Mouse (Mus musculus) lung, postnatal 0 days (tissue): ENCODE measurements around the gene Hps4.

Experiments used
- CTCF ChIP-seq: IDR thresholded peaks from 2 replicates; pipeline ENCODE4 v1.5.1; 2016; ENCODE audit warnings: antibody characterized with exemption, mild to moderate bottlenecking
- EP300 ChIP-seq: IDR thresholded peaks from 2 replicates; pipeline ENCODE4 v1.6.1; 2016; ENCODE audit warnings: antibody characterized with exemption, mild to moderate bottlenecking, control low read depth

GRCm38 (mm10) chr5:112394415-112394763, 51.5 kb downstream of the Hps4 start:
- TF ChIP-seq CTCF (no peak), EP300 (no peak)
